Mouse (Mus musculus) heart, adult 8-10 months (tissue): Measurements from ENCODE around the gene Slc15a2. TPM values are rescaled to one million over a fixed set of nuclear protein-coding genes. Genes with fewer than 3 reads are reported as not detected.

ENCODE experiments used
- DNase-seq: peaks from one replicate; pipeline ENCODE4 v3.0.0; 2022; ENCODE audit warnings: low spot score
- total RNA-seq, 4 experiments: library from RNA; stranded (reverse); gene quantifications; 2 replicates each; pipeline ENCODE4 v1.2.4; 2022

Gene Slc15a2
- total RNA-seq, 4 experiments from 2014 or later, result 2.1 to 3.9 (median 3.4) TPM

GRCm38 (mm10) chr16:36751979-36752378, 32.8 kb downstream of the Slc15a2 start:
- DNase-seq, result no peak

DNA sequence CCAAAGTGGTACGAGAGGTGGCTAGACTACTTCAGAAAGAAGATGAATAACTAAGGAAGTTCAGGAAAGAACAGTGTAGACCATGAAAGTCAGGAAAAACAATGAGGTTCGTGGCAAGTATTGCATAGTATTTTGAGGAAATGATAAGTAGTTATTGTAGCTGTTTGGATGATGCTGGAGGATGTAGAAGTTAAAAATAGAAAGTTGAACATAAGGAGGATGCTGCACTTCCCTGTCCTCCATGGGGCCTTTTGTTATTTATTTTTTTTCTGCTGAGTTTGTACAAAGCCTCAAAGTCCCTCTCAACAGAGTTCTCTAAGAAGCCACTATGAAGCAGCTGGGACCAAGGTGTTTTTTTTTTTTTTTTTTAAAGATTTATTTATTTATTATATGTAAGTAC, 37.0 kb downstream of the Slc15a2 start:
- peak; percentile 6 for DNase-seq

DNA sequence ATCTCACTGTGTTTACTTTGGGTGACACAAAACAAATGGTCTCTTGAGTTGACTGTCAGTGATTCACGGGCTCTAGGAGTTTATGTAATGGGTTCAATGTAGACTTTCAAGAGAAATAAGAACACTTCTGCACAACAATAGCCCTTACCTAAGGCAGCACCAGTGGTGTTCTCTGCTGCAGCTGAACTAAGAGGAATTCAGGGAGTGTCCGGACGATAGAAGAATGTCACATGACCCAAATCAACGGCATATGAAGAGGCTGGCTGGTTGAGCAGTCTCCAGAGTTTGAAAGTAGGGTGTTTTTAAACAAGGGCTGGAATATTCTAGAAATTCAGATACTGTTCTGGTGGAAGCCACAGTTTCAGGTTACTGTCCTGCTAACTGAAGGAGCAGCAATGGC, 37.7 kb downstream of the Slc15a2 start:
- DNase-seq, result no peak

- DNase-seq, result no peak
Measured at GRCm38 (mm10) chr16:36743580-36743979, 41.2 kb downstream of the Slc15a2 start.

DNA sequence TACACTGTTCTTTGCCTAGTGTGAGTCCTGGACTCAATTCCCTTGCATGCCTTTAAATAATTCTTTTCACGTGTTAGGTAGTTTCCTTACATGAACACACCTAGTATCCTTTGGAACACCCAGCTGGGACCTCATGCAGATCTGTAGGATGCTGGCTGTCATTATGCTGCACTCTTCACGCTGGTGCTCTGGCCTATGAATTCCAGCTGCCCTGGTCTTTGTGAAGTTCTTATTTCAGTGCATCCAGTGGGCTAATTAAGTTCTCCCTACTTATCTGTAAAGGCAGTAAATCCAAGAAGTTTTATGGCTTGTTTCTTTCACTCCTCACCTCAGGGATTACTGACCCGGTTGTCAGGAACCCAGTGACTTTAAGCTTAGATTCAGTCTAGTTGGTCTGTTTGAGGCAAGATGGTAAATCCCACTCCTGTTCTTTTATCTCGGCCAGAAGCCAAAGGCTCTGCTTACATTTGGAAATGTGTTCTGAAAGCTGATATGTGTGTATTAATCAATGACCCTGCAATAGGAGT, 45.3 kb downstream of the Slc15a2 start:
- DNase-seq, result no peak

DNA sequence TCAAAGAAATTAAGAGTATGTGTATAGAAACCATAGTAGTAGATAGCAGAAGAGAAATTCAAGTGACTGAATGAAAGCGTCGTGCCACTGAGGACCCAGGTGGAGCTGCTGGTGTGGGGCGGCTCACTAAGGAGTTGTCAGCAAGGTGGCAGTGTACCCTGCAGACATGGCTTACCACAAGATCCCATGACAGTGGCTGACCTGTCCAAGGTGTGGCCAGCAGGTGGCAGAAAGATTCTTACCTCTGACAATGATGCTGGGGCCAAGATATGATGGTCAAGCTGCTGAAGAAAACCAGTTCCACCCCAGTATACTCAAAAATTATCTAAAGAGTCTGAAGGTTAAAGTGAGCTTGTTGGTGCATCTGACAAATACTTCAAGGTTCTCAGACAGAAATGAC, 49.3 kb downstream of the Slc15a2 start:
- DNase-seq, result no peak

DNA sequence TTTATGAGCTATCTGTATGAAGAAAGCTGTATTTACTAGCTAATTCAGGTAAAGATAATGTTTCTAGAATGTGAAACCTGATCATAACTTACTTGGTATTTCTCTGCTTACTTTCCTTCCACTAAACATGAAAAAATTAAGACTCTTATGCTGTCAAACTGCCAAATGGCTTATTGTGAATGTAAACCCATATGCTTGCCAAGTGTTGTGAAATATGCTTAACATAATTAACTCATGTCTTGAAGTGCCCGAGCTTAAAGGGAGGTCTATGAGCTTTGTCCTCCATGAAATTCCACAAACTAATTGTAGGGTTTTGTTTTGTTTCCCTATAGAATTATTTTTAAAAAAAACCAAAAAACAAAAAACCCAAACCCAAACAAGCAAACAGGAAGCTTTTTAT, 50.9 kb downstream of the Slc15a2 start:
- DNase-seq, result no peak

DNA sequence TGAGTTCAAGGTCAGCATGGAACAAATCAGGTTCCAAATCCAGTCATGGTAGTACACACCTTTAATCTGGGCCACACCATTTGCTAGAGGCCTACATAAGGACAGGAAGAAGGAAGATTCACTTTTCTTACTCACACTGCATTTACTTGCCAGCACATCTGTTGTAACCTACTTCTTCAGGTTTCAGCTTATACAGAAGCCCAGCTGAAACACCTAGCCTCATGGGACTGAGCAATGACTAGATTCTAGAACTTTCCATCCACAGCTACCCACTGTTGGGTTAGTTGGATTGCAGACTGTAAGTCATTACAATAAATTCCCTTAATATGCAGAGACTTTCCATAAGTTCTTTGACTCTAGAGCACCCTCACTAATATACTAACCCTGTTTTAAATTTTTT, 52.2 kb downstream of the Slc15a2 start:
- DNase-seq, result no peak

DNA sequence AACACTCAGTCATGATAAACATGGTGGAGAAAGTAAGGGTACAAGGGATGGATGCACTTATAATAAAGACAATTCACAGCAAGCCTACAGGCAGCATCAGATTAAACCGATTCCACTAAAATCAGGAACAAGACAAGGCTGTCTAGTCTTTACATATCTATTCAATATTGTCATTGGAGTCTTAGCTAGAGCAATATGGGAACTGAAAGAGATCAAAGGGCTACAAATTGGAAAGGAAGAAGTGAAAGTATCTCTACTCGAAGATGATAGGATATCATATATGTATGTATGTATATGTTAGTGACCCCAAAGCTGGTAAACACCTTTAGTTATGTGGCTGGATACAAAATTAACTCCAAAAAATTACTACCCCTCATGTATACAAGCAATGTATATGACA, 55.8 kb downstream of the Slc15a2 start:
- DNase-seq, result no peak

GRCm38 (mm10) chr16:36723880-36724443, 60.8 kb downstream of the Slc15a2 start:
- no peak for DNase-seq

GRCm38 (mm10) chr16:36722739-36723138, 62.0 kb downstream of the Slc15a2 start:
- no peak for DNase-seq

GRCm38 (mm10) chr16:36720194-36721055, 64.3 kb downstream of the Slc15a2 start:
- no peak for DNase-seq

GRCm38 (mm10) chr16:36718637-36719036, 66.1 kb downstream of the Slc15a2 start:
- DNase-seq, result no peak

DNA sequence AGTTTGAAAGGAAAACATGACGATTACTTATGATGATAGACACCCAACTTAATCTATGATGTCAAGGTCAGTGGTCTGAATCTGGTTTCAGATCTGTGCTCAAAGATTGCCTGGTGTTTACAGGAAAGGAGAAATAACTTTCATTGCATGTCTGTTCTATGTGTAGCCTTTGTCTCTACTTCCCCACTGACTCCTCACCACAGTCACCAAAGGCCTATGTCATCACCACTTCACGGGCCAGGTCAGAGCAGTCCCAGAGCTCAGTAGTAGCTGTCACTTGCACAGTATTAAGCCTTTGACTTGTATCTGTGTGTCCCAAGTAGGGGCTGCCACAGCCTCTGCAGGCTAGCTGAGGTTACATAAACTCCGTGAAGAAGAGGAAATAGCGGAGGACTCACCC, 67.3 kb downstream of the Slc15a2 start:
- DNase-seq, result no peak

DNA sequence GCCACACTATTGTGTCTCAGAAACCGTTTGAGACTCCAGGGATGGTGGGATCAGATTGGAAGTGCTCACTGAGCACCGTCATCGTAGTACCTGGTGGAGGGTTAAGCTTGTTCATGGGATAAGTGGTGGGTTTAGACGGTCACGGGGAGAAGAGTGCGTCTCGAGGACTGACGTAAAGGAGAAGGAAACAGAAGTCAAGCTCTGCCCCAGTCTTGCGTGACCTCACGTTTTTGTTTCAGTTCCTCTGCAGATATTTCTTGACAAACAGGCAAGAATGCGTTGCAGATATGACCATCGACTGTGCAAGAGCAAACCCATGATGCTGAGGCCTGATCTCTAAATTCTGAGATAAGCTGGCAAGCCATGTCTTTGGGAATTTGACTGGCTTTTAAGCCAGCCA, 73.0 kb downstream of the Slc15a2 start:
- DNase-seq, result peak; percentile 34

- no peak for DNase-seq
Measured at GRCm38 (mm10) chr16:36710794-36711193, 74.0 kb downstream of the Slc15a2 start.

DNA sequence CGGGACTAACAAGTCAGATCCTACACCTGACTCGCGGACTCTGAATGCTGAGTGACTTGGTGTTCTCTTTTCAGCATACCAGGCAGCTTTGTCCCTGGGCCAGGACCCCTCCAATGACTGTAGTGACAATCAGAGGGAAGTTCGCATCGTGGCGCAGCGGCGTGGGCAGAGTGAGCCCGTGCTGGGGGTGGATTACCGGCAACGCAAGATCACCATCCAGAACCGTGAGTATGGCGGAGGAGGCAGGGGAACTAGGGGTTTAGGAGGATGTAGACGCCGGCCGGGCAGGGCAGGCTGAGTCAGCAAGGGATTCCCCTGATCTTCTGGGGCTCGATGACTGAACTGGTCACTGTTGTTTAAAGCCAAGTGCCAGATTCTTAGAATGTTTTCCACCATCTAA, 75.4 kb downstream of the Slc15a2 start:
- peak; percentile 6 for DNase-seq

DNA sequence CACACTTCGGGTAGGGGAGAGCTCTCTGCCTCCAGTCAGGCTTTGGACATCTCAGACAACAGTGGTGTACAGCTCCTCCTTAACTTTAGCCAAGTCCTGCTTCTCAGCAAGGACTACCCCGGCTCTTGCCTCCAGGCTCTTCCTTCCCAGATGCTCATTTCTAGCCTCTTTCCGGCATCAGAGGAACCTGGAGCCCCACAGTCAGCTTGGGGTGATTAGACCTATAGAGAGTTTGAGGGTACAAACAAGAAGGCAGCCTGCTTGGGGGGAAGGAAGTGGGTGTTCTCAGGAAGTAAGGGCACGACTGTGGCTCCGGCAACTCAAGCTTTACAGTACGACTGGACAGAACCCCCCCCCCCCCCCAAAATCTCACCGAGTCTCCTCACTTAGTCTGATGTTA, 76.0 kb downstream of the Slc15a2 start:
- no peak for DNase-seq

DNA sequence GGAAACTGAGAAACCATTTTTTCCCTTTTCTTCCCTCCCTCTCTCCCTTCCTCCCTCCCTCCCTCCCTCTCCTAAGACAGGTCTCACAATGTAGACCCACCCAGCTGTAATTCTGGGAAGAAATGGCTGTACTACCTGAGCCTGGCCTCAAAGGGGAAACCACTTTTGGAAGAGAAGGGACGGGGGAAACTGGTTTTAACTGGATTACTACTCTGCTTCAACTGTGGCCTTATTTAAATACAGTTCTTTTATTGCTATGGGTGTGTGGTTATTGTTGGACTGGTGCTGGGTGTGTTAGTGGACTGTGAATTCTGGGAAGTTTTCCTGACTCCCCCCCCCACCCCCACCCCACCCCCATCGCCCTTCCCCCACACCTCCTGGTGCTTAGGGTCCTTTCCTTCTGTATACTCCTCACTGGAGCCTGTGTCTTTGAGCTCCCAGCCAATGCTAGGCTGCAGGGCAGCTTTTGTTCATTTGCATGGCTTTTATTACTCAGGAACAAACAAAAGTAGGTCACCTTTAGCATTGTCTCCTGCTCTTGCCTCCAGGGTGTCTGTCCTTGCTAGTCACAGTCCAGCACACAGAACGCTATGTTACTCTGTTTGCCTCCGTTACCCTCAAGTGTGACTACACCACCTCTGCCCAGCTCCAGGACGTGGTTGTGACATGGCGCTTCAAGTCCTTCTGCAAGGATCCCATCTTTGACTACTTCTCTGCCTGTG, 76.9 kb downstream of the Slc15a2 start:
- no peak for DNase-seq

- DNase-seq, result no peak
Measured at GRCm38 (mm10) chr16:36700484-36700883, 84.3 kb downstream of the Slc15a2 start.
